Mouse (Mus musculus) forebrain, postnatal 0 days (tissue): ENCODE results near the gene Rsc1a1. TPM values are rescaled to one million over a fixed set of nuclear protein-coding genes. Genes with fewer than 3 reads are reported as not detected.

Experiments used
- ATAC-seq: fragments of 200-750 bp; cut with Nextera tagmentation; 2 replicates; pipeline ENCODE4 v1.8.0; 2017; ENCODE audit warnings: mild to moderate bottlenecking, moderate library complexity
- DNase-seq: peaks from one replicate; pipeline ENCODE4 v3.0.0-alpha.2; 2015
- H3K27ac ChIP-seq: fragments of 300-500 bp; sonication (generic); 2 replicates; pipeline ENCODE4 v1.5.1; 2014; ENCODE audit warnings: low read depth, mild to moderate bottlenecking, antibody characterized with exemption, low read length, moderate library complexity, mixed read lengths
- H3K27me3 ChIP-seq: fragments of 300-500 bp; sonication (generic); 2 replicates; pipeline ENCODE4 v1.6.1; 2014; ENCODE audit warnings: mild to moderate bottlenecking, low read length, mixed read lengths; ENCODE audit not compliant: insufficient read depth
- H3K36me3 ChIP-seq: fragments of 300-500 bp; sonication (generic); 2 replicates; pipeline ENCODE4 v1.6.1; 2014; ENCODE audit warnings: mild to moderate bottlenecking, moderate library complexity; ENCODE audit not compliant: insufficient read depth
- H3K4me1 ChIP-seq: fragments of 300-500 bp; sonication (generic); 2 replicates; pipeline ENCODE4 v1.6.1; 2014; ENCODE audit warnings: antibody characterized with exemption; ENCODE audit not compliant: insufficient read depth
- H3K4me2 ChIP-seq: fragments of 300-500 bp; sonication (generic); 2 replicates; pipeline ENCODE4 v1.6.1; 2014; ENCODE audit warnings: low read depth, mild to moderate bottlenecking, moderate library complexity
- H3K4me3 ChIP-seq: fragments of 300-500 bp; sonication (generic); 2 replicates; pipeline ENCODE4 v1.5.1; 2014; ENCODE audit warnings: low read depth, low read length, mixed read lengths
- H3K9ac ChIP-seq: fragments of 300-500 bp; sonication (generic); 2 replicates; pipeline ENCODE4 v1.6.1; 2014; ENCODE audit warnings: mild to moderate bottlenecking
- H3K9me3 ChIP-seq: fragments of 300-500 bp; sonication (generic); 2 replicates; pipeline ENCODE4 v1.6.1; 2016; ENCODE audit warnings: low read length
- CTCF ChIP-seq: sonication (generic); IDR thresholded peaks from 2 replicates; pipeline ENCODE4 v1.5.1; 2016; ENCODE audit warnings: antibody characterized with exemption, control low read depth, low read depth
- WGBS: fragments of 180-500 bp; shearing (Covaris S2); extraction: QIAGEN DNeasy Blood & Tissue Kit; methylation state at CpG from one replicate; pipeline ENCODE4 v1.1.7; 2014; 5-methylcytosine and 5-hydroxymethylcytosine counted together
- polyA plus RNA-seq: library from polyadenylated mRNA; unstranded; fragments of >200 nt; fragmentation: Nextera tagmentation; extraction: Ambion mirVana; gene quantifications from 2 replicates; pipeline ENCODE4 v1.2.1, GENCODE M21; 2015
- total RNA-seq: library from RNA; depleted of rRNA; stranded (reverse); fragments of >200 nt; gene quantifications from 2 replicates; pipeline ENCODE4 v1.2.3, GENCODE M21; 2014

The Rsc1a1 gene
- total and polyA plus RNA-seq, 2 experiments from 2014 or later: 0.36 to 4.8 TPM

DNA sequence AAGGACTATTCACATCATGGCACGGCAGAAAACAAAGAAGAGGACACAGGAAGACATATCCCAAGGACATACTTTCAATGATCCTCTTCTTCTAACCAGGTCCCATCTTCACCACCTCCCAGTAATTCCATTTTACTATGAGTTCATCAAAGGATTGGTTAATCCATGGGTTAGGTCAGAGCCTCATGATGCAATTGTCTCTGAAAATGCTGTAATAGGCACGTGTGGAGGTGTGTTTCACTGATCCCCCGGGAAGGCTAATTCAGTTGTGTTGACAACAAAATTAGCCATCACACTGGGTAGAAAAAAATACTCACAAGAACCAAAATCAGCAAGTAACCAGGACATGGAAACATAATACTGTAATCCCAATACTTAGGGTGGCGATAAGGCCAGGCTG lies 32.2 kb upstream of the Rsc1a1 start:
- WGBS: 88% methylated on average over 4 of the region's 4 CpGs
- TF ChIP-seq CTCF: no peak
- Histone ChIP-seq H3K9me3 (no peaks in the 10 kb centered on the region), H3K4me2 (no peak overlapping the region), H3K4me1 (peaks cover 9% of the 10 kb centered on the region), H3K27ac (no peak overlapping the region), H3K9ac (no peak overlapping the region), H3K4me3 (no peak overlapping the region), H3K36me3 (peaks cover 6% of the 10 kb centered on the region), H3K27me3 (no peaks in the 10 kb centered on the region)
- DNase-seq (no peak), ATAC-seq (no peak)

DNA sequence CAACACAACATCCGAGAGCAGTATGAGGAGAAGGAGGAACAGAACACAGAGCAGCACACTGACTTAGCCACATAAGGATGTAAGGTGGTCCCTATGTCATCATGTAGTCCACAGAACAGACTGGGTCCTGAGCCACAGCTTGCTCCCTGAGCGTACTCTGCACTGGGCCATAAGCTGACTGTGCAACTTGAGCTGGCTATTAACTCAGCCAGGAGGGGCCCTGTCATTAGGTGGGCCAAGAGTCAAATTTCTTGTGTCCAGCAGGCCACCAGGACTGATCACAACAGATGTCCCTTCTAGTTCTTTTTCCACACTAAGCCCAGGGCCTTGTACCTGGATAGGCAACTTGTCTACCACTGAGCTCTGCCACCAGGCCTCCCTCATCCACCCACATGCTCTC lies 29.6 kb upstream of the Rsc1a1 start:
- no peak overlapping the region for H3K9ac ChIP-seq
- no peaks in the 10 kb centered on the region for H3K27me3 ChIP-seq
- TF ChIP-seq CTCF: no peak
- no peaks in the 10 kb centered on the region for H3K9me3 ChIP-seq
- 80% methylated on average over 2 of the region's 2 CpGs for WGBS
- no peak overlapping the region for H3K27ac ChIP-seq
- no peak for ATAC-seq
- H3K36me3 ChIP-seq: peaks cover 19% of the 10 kb centered on the region
- H3K4me1 ChIP-seq: no peaks in the 10 kb centered on the region
- no peak for DNase-seq
- H3K4me3 ChIP-seq: no peak overlapping the region
- no peak overlapping the region for H3K4me2 ChIP-seq

DNA sequence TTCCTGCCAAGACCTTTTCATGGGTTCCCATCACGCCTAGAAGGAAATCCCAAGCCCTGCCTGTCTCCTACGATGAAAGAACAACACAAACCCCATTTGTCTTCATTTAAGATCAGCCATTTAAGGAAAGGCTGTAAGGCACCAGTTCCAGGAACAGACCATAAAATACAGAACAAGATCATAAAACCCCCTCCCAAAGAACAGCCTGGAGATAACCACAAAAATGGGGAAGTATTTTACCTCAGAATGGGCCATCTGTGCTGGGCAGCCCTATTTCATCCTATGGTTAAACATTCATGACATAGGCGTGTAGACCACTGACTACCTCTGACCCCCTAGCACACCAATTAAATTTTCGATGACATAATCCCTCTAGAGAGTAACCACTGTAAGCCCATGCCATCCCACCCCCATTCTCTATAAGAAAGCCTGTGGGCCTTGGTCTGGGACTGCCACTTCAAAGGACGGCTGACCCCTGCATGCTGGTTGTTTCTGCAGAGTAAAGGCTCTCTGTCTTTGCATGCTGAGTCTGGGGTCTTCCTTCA lies 28.3 kb upstream of the Rsc1a1 start:
- no peak for TF ChIP-seq CTCF
- H3K9ac ChIP-seq: no peak overlapping the region
- ATAC-seq (no peak), DNase-seq (no peak)
- H3K9me3 ChIP-seq: no peaks in the 10 kb centered on the region
- no peak overlapping the region for H3K4me2 ChIP-seq
- H3K4me3 ChIP-seq: no peak overlapping the region
- H3K36me3 ChIP-seq: peaks cover 30% of the 10 kb centered on the region
- WGBS: 90% methylated on average over 5 of the region's 5 CpGs
- no peak overlapping the region for H3K27ac ChIP-seq
- H3K4me1 ChIP-seq: no peaks in the 10 kb centered on the region
- no peaks in the 10 kb centered on the region for H3K27me3 ChIP-seq

DNA sequence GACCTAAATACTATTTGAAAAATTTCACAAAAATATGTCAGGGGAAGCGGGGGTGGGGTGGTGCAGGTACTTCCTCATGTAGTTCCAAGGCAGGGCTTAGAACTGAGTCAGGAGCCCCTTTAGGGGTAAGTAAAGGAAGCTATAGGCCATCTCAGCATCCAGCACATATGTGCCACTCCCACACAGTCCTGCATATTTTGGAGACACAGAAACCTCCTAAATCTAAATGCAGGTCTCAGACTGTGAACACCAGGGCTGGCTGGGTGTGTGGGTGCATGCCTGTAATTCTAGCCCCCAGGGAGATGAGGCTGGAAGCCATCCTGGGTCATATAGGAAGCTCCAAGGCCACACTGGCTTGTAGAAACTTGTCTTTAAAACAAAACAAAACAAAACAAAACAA lies 25.9 kb upstream of the Rsc1a1 start:
- 98% methylated on average over 1 of the region's 1 CpGs for WGBS
- H3K27me3 ChIP-seq: no peaks in the 10 kb centered on the region
- H3K4me2 ChIP-seq: no peak overlapping the region
- no peaks in the 10 kb centered on the region for H3K4me1 ChIP-seq
- H3K27ac ChIP-seq: no peak overlapping the region
- no peaks in the 10 kb centered on the region for H3K9me3 ChIP-seq
- TF ChIP-seq CTCF: no peak
- no peak overlapping the region for H3K4me3 ChIP-seq
- DNase-seq: no peak
- H3K36me3 ChIP-seq: peaks cover 52% of the 10 kb centered on the region
- no peak overlapping the region for H3K9ac ChIP-seq
- ATAC-seq: no peak

- no peak overlapping the region for H3K4me3 ChIP-seq
- H3K4me1 ChIP-seq: no peaks in the 10 kb centered on the region
- no peaks in the 10 kb centered on the region for H3K9me3 ChIP-seq
- no peak overlapping the region for H3K9ac ChIP-seq
- TF ChIP-seq CTCF: no peak
- WGBS: 97% methylated on average over 2 of the region's 2 CpGs
- H3K4me2 ChIP-seq: no peak overlapping the region
- H3K36me3 ChIP-seq: peaks cover 74% of the 10 kb centered on the region
- DNase-seq (no peak), ATAC-seq (no peak)
- H3K27ac ChIP-seq: no peak overlapping the region
- no peaks in the 10 kb centered on the region for H3K27me3 ChIP-seq
Measured at GRCm38 (mm10) chr4:141708971-141709370, 23.6 kb upstream of the Rsc1a1 start.

DNA sequence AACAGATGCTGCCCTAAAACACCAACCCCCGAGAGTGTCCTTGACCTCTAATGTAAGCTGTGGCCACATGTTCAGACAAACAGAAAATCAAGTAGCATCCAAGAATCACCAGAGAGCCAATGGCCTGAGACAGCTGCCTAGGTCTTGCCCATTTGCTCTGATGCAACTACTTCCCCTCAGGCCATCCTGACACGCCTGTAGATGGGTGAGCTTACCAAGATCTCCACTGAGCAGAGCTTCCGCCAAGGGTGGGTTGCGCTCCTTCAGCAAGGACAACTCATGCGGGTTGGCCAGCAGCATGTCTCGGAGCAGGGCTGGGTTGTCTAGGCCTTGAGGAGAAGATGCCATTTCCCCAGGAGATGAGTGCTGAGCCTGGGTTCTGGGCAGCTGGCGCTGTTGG lies 22.6 kb upstream of the Rsc1a1 start:
- no peaks in the 10 kb centered on the region for H3K4me1 ChIP-seq
- H3K4me3 ChIP-seq: no peak overlapping the region
- no peak overlapping the region for H3K9ac ChIP-seq
- no peaks in the 10 kb centered on the region for H3K9me3 ChIP-seq
- DNase-seq: no peak
- no peak overlapping the region for H3K27ac ChIP-seq
- WGBS: 96% methylated on average over 7 of the region's 7 CpGs
- no peak for TF ChIP-seq CTCF
- H3K36me3 ChIP-seq: peaks cover 81% of the 10 kb centered on the region
- no peaks in the 10 kb centered on the region for H3K27me3 ChIP-seq
- ATAC-seq: no peak
- no peak overlapping the region for H3K4me2 ChIP-seq

DNA sequence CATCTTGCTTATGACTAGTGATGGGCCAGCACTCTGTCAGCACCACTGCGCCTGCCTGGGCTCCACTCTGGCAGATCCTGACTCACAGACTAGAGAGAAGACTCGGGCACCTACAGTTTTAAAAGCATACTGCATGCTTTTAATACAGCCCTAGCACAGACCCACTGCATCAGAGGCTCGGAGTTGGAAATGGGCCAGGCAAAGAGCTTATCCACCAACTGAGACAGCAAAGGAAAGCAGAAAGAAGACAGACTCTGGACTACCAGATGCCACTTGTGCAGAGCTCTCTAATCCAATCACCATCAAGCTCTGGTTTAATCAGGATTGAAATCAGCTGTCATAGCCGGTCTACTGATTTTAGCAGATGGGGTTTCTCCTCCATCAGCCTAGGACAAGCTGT lies 19.9 kb upstream of the Rsc1a1 start:
- peak; percentile 69 for DNase-seq
- Histone ChIP-seq H3K9me3 (no peaks in the 10 kb centered on the region), H3K4me2 (no peak overlapping the region), H3K4me3 (no peak overlapping the region), H3K4me1 (no peaks in the 10 kb centered on the region), H3K9ac (no peak overlapping the region), H3K36me3 (peaks cover 86% of the 10 kb centered on the region), H3K27me3 (no peaks in the 10 kb centered on the region), H3K27ac (peak overlapping the region; percentile 41; the same call in 1 of the 2 replicates)
- 56% methylated on average over 4 of the region's 4 CpGs for WGBS
- no peak for TF ChIP-seq CTCF
- ATAC-seq: peak; percentile 93
